Mouse (Mus musculus): ENCODE results near the gene Slc30a7.

Slc30a7 gene

GRCm38 (mm10) chr3:116006978-116007940, at the start of gene Slc30a7, which contains the start of gene Extl2:
Gene Slc30a7 (minus strand): TSS chr3:116007406.
Gene Extl2 (plus strand): TSS chr3:116007462.
- peak; percentile 70 for DNase-seq (ENCODE audit: low read depth)

- DNase-seq (ENCODE audit: low read depth) = no peak
Observed at GRCm38 (mm10) chr3:116047034-116047433, 39.8 kb upstream of the Slc30a7 start.

GRCm38 (mm10) chr3:116046000-116046399, 38.8 kb upstream of the Slc30a7 start:
- no peak for DNase-seq (ENCODE audit: low read depth)

GRCm38 (mm10) chr3:116040776-116041175, 33.6 kb upstream of the Slc30a7 start:
- DNase-seq (ENCODE audit: low read depth) = no peak

GRCm38 (mm10) chr3:116033871-116034222, 26.6 kb upstream of the Slc30a7 start:
- DNase-seq (ENCODE audit: low read depth) = peak; percentile 59

- no peak for DNase-seq (ENCODE audit: low read depth)
Observed at GRCm38 (mm10) chr3:116033218-116033870, 26.1 kb upstream of the Slc30a7 start.

- peak; percentile 6 for DNase-seq (ENCODE audit: low read depth)
Observed at GRCm38 (mm10) chr3:116030152-116030788, 23.1 kb upstream of the Slc30a7 start.

- DNase-seq (ENCODE audit: low read depth) = no peak
Observed at GRCm38 (mm10) chr3:116026996-116027395, 19.8 kb upstream of the Slc30a7 start.

- DNase-seq (ENCODE audit: low read depth) = no peak
Observed at GRCm38 (mm10) chr3:116025701-116026100, 18.5 kb upstream of the Slc30a7 start.

GRCm38 (mm10) chr3:116024669-116025068, 17.5 kb upstream of the Slc30a7 start:
- no peak for DNase-seq (ENCODE audit: low read depth)

- no peak for DNase-seq (ENCODE audit: low read depth)
Observed at GRCm38 (mm10) chr3:116024236-116024635, 17.0 kb upstream of the Slc30a7 start.

- no peak for DNase-seq (ENCODE audit: low read depth)
Observed at GRCm38 (mm10) chr3:116019136-116019535, 11.9 kb upstream of the Slc30a7 start.

GRCm38 (mm10) chr3:116018606-116019005, 11.4 kb upstream of the Slc30a7 start:
- DNase-seq (ENCODE audit: low read depth) = no peak

- DNase-seq (ENCODE audit: low read depth) = no peak
Observed at GRCm38 (mm10) chr3:116016116-116016515, 8.9 kb upstream of the Slc30a7 start.

- DNase-seq (ENCODE audit: low read depth) = no peak
Observed at GRCm38 (mm10) chr3:116014901-116015300, 7.7 kb upstream of the Slc30a7 start.

- no peak for DNase-seq (ENCODE audit: low read depth)
Observed at GRCm38 (mm10) chr3:116009622-116010344, 2.6 kb upstream of the Slc30a7 start.

GRCm38 (mm10) chr3:116007941-116008440, 785 bp upstream of the Slc30a7 start:
- DNase-seq (ENCODE audit: low read depth) = peak; percentile 54

GRCm38 (mm10) chr3:116006284-116006977, 775 bp downstream of the Slc30a7 start:
- DNase-seq (ENCODE audit: low read depth) = peak; percentile 81

GRCm38 (mm10) chr3:115996929-115997328, 10.3 kb downstream of the Slc30a7 start:
- DNase-seq (ENCODE audit: low read depth) = no peak

GRCm38 (mm10) chr3:115993025-115993424, 14.2 kb downstream of the Slc30a7 start:
- DNase-seq (ENCODE audit: low read depth) = no peak

- no peak for DNase-seq (ENCODE audit: low read depth)
Observed at GRCm38 (mm10) chr3:115992588-115992987, 14.6 kb downstream of the Slc30a7 start.

Measured in naive thymus-derived CD4-positive, alpha-beta T cell, adult 2 months (primary cell).